Mouse (Mus musculus): ENCODE results near the gene Vmn2r13. TPM values are rescaled to one million over a fixed set of nuclear protein-coding genes. Genes with fewer than 3 reads are reported as not detected.

Gene Vmn2r13
- polyA plus RNA-seq, 2 experiments: not detected

DNA sequence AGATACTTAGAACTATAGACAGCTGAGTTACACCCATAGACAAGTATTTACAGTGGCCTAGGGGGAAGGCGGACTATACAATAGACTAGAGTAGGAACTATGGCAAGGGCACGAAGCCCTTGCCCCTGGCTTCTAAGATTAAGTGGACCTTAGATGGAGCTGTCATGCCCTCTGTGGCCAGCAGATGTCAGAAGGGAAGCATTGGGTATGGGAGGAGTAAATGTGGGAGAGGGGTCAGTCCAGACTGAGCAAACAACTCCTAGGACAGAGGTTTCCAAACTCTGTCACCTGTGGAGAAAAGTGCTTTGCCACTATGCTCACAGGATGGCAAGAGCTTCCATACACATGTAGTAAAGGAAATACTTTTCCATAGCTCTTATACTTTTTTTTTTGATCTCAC lies 52.5 kb downstream of the Vmn2r13 start:
- no peaks in the 10 kb centered on the region for H3K36me3 ChIP-seq (replicated peaks; ENCODE audit: control insufficient read depth, insufficient read depth, low read depth)
- no peaks in the 10 kb centered on the region for H3K27me3 ChIP-seq (ENCODE audit: control insufficient read depth, insufficient read depth, low read length)
- WGBS (ENCODE audit: insufficient replicate concordance): 70% methylated on average over 2 of the region's 2 CpGs
- no peak overlapping the region for H3K9ac ChIP-seq (replicated peaks)
- H3K27ac ChIP-seq: no peak overlapping the region
- no peak for ATAC-seq (ENCODE audit: insufficient read depth)
- H3K4me1 ChIP-seq (replicated peaks; ENCODE audit: control insufficient read depth in 2 of 2, insufficient read depth in 2 of 2, low read length in 1 of 2): no peaks in the 10 kb centered on the region
- no peak overlapping the region for H3K4me3 ChIP-seq (ENCODE audit: insufficient read depth in 1 of 2, low read depth in 2 of 2, low read length in 2 of 2)
- no peak for TF ChIP-seq CTCF (IDR thresholded peaks at IDR 0.05; ENCODE audit: low read depth)
- TF ChIP-seq EP300 (IDR thresholded peaks at IDR 0.05; ENCODE audit: low read depth): no peak
- DNase-seq (ENCODE audit: low read depth in 3 of 3, low spot score in 3 of 3): no peak
- H3K4me2 ChIP-seq (ENCODE audit: low read depth): no peak overlapping the region
- no peaks in the 10 kb centered on the region for H3K9me3 ChIP-seq (ENCODE audit: control insufficient read depth, low read length)

DNA sequence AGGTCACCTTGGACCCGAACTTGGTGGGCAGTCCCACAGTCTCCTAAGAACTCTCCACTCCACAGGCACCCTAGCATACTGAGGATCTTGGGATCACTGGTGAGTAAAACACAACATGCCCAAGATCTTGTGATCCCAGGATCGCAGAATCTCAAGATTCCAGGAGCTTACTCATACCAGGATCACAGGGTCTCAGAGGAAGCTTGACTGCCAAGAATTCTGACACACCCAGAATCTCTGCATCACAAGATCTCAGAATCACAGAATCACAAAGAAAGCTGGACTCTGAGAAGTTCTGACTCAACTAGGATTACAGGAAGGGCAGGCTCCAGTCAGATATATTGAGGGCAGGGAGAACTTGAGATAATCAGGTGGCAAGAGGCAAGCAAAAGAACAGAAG lies 55.3 kb downstream of the Vmn2r13 start:
- Histone ChIP-seq H3K4me1 (replicated peaks; ENCODE audit: control insufficient read depth in 2 of 2, insufficient read depth in 2 of 2, low read length in 1 of 2) (no peaks in the 10 kb centered on the region), H3K4me2 (ENCODE audit: low read depth) (no peak overlapping the region), H3K27me3 (ENCODE audit: control insufficient read depth, insufficient read depth, low read length) (no peaks in the 10 kb centered on the region), H3K9ac (replicated peaks) (no peak overlapping the region), H3K36me3 (replicated peaks; ENCODE audit: control insufficient read depth, insufficient read depth, low read depth) (no peaks in the 10 kb centered on the region), H3K27ac (no peak overlapping the region), H3K9me3 (ENCODE audit: control insufficient read depth, low read length) (no peaks in the 10 kb centered on the region), H3K4me3 (ENCODE audit: insufficient read depth in 1 of 2, low read depth in 2 of 2, low read length in 2 of 2) (no peak overlapping the region)
- ATAC-seq (ENCODE audit: insufficient read depth) (no peak), DNase-seq (ENCODE audit: low read depth in 3 of 3, low spot score in 3 of 3) (no peak)
- WGBS (ENCODE audit: insufficient replicate concordance): 37% methylated on average over 2 of the region's 2 CpGs
- no peak for TF ChIP-seq CTCF (IDR thresholded peaks at IDR 0.05; ENCODE audit: low read depth)
- no peak for TF ChIP-seq EP300 (IDR thresholded peaks at IDR 0.05; ENCODE audit: low read depth)

Other genes with a start within 250 kb of the Vmn2r13 start
- not detected in 2 replicates for gene Vmn2r10, start 185.7 kb downstream of the Vmn2r13 start, polyA plus RNA-seq (2012; rRNA removed)
- gene Vmn2r10, start 185.7 kb downstream of the Vmn2r13 start, polyA plus RNA-seq (2014; fragmentation: Nextera tagmentation; extraction: Ambion mirVana): not detected in 2 replicates
- gene Vmn2r11, start 132.6 kb downstream of the Vmn2r13 start, polyA plus RNA-seq (2012; rRNA removed): not detected in 2 replicates
- gene Vmn2r11, start 132.6 kb downstream of the Vmn2r13 start, polyA plus RNA-seq (2014; fragmentation: Nextera tagmentation; extraction: Ambion mirVana): not detected in 2 replicates
- gene Vmn2r12, start 94.2 kb downstream of the Vmn2r13 start, polyA plus RNA-seq (2012; rRNA removed): not detected in 2 replicates
- gene Vmn2r12, start 94.2 kb downstream of the Vmn2r13 start, polyA plus RNA-seq (2014; fragmentation: Nextera tagmentation; extraction: Ambion mirVana): not detected in 2 replicates
- gene Vmn2r14, start 32.5 kb upstream of the Vmn2r13 start, polyA plus RNA-seq (2012; rRNA removed): not detected in 2 replicates
- gene Vmn2r14, start 32.5 kb upstream of the Vmn2r13 start, polyA plus RNA-seq (2014; fragmentation: Nextera tagmentation; extraction: Ambion mirVana): not detected in 2 replicates
- gene Vmn2r15, start 105.4 kb upstream of the Vmn2r13 start, polyA plus RNA-seq (2012; rRNA removed): not detected in 2 replicates
- gene Vmn2r15, start 105.4 kb upstream of the Vmn2r13 start, polyA plus RNA-seq (2014; fragmentation: Nextera tagmentation; extraction: Ambion mirVana): not detected in 2 replicates
- not detected in 2 replicates for gene Vmn2r16, start 138.0 kb upstream of the Vmn2r13 start, polyA plus RNA-seq (2012; rRNA removed)
- gene Vmn2r16, start 138.0 kb upstream of the Vmn2r13 start, polyA plus RNA-seq (2014; fragmentation: Nextera tagmentation; extraction: Ambion mirVana): not detected in 2 replicates
- gene Vmn2r17, start 227.5 kb upstream of the Vmn2r13 start, polyA plus RNA-seq (2012; rRNA removed): not detected in 2 replicates
- not detected in 2 replicates for gene Vmn2r17, start 227.5 kb upstream of the Vmn2r13 start, polyA plus RNA-seq (2014; fragmentation: Nextera tagmentation; extraction: Ambion mirVana)